Mouse (Mus musculus) bone marrow macrophage, adult 2 months (primary cell): ENCODE data around the gene Acvr1.

Experiments used
- CTCF ChIP-seq: IDR thresholded peaks from 2 replicates; pipeline ENCODE4 v1.5.1; 2012; ENCODE audit warnings: low read depth, mild to moderate bottlenecking, low read length, moderate library complexity
- POLR2A ChIP-seq: IDR thresholded peaks from 2 replicates; pipeline ENCODE4 v1.6.1; 2012; ENCODE audit warnings: mild to moderate bottlenecking, low read depth, low read length, borderline replicate concordance

GRCm38 (mm10) chr2:58550488-58550887 is 16.5 kb downstream of the Acvr1 start:
- TF ChIP-seq CTCF: no peak
- no peak for TF ChIP-seq POLR2A
